Mouse (Mus musculus): ENCODE data around the gene Cry2. TPM values are rescaled to one million over a fixed set of nuclear protein-coding genes. Genes with fewer than 3 reads are reported as not detected.
"Not testable (repeated sequence)": the region's sequence is repeated elsewhere in the genome, so short reads cannot be mapped to it uniquely, and the experiment has no call there.

Gene Cry2
- polyA plus RNA-seq, 1 experiment from 2014 or later, result 19.0 TPM

DNA sequence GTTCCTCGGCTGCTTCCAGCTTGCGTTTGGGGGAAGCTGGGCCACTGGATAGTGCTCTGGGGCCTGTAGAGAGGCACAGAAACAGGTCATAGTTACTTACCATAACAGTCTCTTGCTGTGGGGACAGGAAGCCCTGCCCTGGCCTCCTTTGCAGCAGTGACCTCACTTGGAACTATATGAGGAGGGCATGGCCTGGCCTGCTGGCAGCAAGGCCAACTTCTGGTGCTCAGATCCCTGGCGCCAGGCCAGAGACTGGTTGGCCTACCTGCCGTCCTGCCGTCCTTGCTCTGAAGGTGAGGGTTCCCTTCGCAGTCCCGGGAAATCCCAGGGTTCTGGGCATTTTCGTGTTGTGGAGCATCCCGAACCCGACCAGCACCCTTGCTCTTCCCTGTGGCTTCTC, 22.1 kb downstream of the Cry2 start:
- Histone ChIP-seq H3K36me3 (peaks cover 97% of the 10 kb centered on the region), H3K27ac (replicated peaks) (no peak overlapping the region)
- 87% methylated on average over 10 of the region's 10 CpGs for WGBS

DNA sequence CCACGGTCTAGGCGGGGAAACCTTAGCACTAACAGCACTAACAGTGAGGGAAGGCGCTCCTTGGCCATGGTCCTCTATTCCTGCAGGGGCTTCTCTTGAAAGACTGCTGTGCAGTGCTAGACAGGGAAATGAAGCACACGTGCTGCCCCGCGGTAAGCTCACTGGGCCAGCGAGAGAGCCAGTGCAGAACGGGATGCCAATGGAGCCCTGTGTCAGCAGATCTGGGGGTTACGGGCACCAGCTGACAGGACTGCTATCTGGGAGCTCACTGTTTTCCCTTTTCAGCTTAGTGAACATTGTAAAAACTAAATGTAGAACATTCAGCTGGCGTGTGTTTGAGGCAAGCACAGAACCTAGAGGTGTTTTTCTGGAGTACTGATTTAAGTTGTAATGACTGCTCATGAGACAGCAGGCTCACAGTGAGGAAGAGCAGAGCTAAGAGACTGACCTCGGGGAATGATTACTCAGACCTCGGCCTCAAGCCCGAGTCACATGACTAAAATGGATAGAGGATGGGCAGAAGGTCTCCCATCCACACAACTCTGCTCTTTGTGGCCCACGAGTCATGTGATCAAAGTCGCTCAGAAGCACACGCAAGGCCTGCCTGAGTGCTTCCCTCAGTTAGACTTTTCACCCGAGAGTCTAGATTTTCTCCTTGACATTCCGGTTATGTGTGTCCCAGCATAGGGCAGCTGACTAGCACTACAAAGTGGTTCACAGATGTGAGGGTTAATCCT, 25.4 kb downstream of the Cry2 start:
- Histone ChIP-seq H3K27me3 (replicated peaks) (no peaks in the 10 kb centered on the region), H3K4me3 (no peak overlapping the region), H3K9me3 (no peaks in the 10 kb centered on the region), H3K36me3 (peaks cover 97% of the 10 kb centered on the region), H3K27ac (replicated peaks) (no peak overlapping the region), H3K4me1 (no peaks in the 10 kb centered on the region), H3K9ac (no peak overlapping the region), H3K4me2 (no peak overlapping the region)
- no peak for ATAC-seq (ENCODE audit: extremely low read depth, insufficient number of reproducible peaks, low FRiP score, low TSS enrichment)
- 87% methylated on average over 18 of the region's 18 CpGs for WGBS

More for the DNA sequence above, 22.1 kb downstream of the Cry2 start:
- Histone ChIP-seq H3K9me3 (no peaks in the 10 kb centered on the region), H3K4me3 (no peak overlapping the region), H3K4me1 (no peaks in the 10 kb centered on the region), H3K4me2 (no peak overlapping the region), H3K9ac (no peak overlapping the region), H3K27me3 (replicated peaks) (no peaks in the 10 kb centered on the region)
- no peak for ATAC-seq (ENCODE audit: extremely low read depth, insufficient number of reproducible peaks, low FRiP score, low TSS enrichment)

DNA sequence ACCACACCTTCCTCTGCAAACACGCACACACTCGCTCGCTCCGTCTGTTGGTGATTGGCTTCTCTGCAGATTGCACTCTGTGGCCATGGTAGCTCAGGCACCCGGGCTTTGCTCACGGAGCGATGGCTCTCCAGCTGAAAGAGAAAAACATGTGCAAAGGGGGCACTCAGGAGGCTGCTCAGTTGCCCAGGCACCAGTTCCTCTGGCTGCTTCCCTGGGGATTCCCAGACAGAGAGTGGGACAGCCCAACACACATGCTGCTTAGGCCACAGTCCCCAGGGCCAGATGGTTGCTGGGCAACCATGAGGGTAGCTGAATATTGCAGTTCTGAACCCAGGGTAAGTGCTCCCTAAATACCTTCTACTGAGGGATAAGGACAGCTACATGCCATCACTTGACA, 28.2 kb downstream of the Cry2 start:
- Histone ChIP-seq H3K9me3 (no peaks in the 10 kb centered on the region), H3K4me3 (no peak overlapping the region), H3K27ac (replicated peaks) (no peak overlapping the region), H3K27me3 (replicated peaks) (peaks cover 16% of the 10 kb centered on the region), H3K36me3 (peaks cover 75% of the 10 kb centered on the region), H3K4me1 (peaks cover 6% of the 10 kb centered on the region), H3K4me2 (no peak overlapping the region), H3K9ac (no peak overlapping the region)
- 92% methylated on average over 7 of the region's 7 CpGs for WGBS
- ATAC-seq (ENCODE audit: extremely low read depth, insufficient number of reproducible peaks, low FRiP score, low TSS enrichment), result no peak

DNA sequence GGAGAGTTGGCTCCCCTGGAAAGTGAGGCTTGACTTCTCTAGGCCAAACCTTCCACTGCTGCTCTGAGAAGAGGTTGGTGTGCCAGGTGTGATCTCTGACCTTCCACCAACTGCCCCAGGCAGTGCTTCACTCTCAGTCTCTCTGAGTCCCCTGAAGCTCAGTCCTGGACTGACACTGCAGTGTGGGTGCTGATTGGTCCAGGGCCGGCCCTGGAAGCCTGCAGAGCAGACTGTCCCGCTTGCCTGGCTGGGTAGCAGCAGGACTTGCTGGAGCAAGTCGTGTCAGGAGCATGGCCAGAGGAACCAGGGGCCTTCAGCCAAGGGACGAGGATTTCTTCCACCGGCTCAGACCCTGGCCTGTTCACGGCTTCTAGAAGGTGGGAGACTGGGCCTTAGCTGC, 29.1 kb downstream of the Cry2 start:
- H3K36me3 ChIP-seq, result peaks cover 65% of the 10 kb centered on the region
- no peak overlapping the region for H3K9ac ChIP-seq
- no peaks in the 10 kb centered on the region for H3K9me3 ChIP-seq
- no peak overlapping the region for H3K4me3 ChIP-seq
- ATAC-seq (ENCODE audit: extremely low read depth, insufficient number of reproducible peaks, low FRiP score, low TSS enrichment), result no peak
- H3K27ac ChIP-seq (replicated peaks), result no peak overlapping the region
- H3K4me1 ChIP-seq, result peaks cover 7% of the 10 kb centered on the region
- H3K27me3 ChIP-seq (replicated peaks), result peaks cover 25% of the 10 kb centered on the region
- no peak overlapping the region for H3K4me2 ChIP-seq
- 72% methylated on average over 6 of the region's 6 CpGs for WGBS

DNA sequence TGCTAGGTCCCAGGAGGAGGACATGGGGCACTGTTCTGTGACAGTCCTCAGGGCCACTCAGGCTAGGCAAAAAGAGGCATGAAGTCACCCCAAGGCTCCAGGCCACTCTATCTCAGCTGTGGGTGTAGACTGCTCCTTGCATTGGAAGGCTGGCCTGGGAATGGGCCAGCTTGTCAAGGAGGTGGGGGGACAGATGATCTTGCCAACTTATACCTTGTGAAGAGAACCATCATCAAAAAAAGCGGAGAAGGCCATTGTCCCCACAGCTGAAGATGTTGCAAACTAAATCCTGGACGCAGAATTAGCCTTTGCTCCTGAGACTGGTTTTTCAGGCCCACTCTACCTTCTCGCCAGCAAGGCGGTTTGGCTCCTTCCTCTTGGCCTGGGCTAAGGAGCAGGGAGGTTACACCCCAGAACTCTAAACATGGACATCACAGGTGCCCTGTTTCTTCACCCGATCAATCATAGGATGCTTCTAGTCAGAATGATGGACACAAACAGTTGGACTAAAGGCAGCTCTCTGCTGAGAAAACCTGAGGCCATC, 30.0 kb downstream of the Cry2 start:
- Histone ChIP-seq H3K4me1 (peaks cover 7% of the 10 kb centered on the region), H3K9ac (no peak overlapping the region), H3K4me2 (no peak overlapping the region), H3K4me3 (no peak overlapping the region), H3K27me3 (replicated peaks) (peaks cover 33% of the 10 kb centered on the region), H3K9me3 (no peaks in the 10 kb centered on the region), H3K36me3 (peaks cover 56% of the 10 kb centered on the region), H3K27ac (replicated peaks) (no peak overlapping the region)
- 85% methylated on average over 5 of the region's 5 CpGs for WGBS
- ATAC-seq (ENCODE audit: extremely low read depth, insufficient number of reproducible peaks, low FRiP score, low TSS enrichment), result no peak

DNA sequence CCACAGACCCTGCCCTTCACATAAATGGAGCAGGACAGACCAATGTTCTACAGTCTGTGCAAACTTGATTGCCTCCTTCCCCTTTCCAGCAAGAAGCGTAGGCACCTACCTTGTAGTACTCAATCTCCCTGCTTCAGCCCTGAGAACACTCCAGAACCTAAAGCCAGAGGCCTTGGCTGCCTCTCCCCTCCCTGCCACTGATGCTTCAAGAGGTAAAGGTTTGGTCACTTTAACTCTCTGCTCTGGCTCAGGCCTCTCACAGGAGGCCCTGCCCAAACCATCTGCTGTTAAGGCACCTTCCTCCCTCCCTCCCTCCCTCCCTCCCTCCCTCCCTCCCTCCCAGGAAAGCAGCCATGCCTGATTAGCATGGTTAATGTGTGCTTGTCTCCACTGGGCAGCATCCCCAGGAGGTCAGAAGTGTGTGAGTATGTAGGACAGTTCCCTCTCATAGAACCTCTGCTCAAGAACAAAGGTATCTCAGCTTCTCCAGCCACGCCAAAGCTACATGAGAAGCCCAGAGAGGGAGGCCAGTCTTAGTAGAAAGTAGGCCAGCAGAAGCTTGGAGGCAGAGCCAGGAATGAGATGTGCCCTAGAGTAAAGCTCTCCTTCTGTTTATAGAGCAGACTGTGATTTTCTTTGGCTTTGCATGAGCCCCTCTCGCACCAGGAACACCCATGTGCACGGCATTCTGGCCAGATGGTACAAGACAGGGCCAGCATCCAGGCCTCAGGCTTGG, 31.1 kb downstream of the Cry2 start:
- Histone ChIP-seq H3K4me2 (no peak overlapping the region), H3K9ac (no peak overlapping the region), H3K4me1 (peaks cover 7% of the 10 kb centered on the region), H3K27me3 (replicated peaks) (peaks cover 38% of the 10 kb centered on the region), H3K9me3 (no peaks in the 10 kb centered on the region), H3K4me3 (no peak overlapping the region), H3K27ac (replicated peaks) (no peak overlapping the region), H3K36me3 (peaks cover 46% of the 10 kb centered on the region)
- 74% methylated on average over 4 of the region's 4 CpGs for WGBS
- no peak for ATAC-seq (ENCODE audit: extremely low read depth, insufficient number of reproducible peaks, low FRiP score, low TSS enrichment)

DNA sequence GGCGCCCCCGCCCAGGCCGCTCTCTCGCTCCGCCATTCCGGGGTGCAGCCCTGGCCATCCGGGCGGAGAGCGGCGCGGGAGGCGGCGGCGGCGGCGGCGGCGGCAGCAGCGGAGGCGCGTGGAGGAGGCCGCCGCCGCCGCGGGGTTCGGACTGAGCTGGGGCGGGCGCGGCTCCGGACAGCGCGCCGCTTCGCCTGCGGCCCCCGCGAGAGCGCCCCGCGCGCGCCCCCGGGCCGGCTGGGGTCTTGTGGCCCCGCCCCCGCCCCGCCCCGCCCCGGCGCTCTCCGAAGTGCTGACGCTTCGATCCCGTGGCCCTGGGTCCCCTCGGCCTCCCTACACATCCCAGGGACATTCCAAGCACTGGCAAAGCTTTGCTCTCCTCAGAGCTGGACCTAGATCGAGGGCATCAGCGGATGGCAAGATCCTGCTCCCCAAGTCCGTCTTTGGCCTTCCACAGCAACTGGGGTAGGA, 32.7 kb downstream of the Cry2 start, which contains the start of gene Mapk8ip1:
Gene Mapk8ip1, minus strand, starts transcription at position 173 of the 471 bp plus-strand sequence.
- Histone ChIP-seq H3K4me2 (peak within 1 kb of the TSS; percentile 96), H3K27ac (replicated peaks) (no peak within 1 kb of the TSS), H3K9ac (peak within 1 kb of the TSS; percentile 80), H3K9me3 (no peaks in the 10 kb centered on the region), H3K4me1 (peaks cover 7% of the 10 kb centered on the region), H3K27me3 (replicated peaks) (peaks cover 47% of the 10 kb centered on the region), H3K36me3 (peaks cover 32% of the 10 kb centered on the region), H3K4me3 (peak within 1 kb of the TSS; percentile 69)
- WGBS, result 4% methylated on average over 27 of the region's 59 CpGs
- peak; percentile 26; the same call in 1 of the 2 replicates for ATAC-seq (ENCODE audit: extremely low read depth, insufficient number of reproducible peaks, low FRiP score, low TSS enrichment)

DNA sequence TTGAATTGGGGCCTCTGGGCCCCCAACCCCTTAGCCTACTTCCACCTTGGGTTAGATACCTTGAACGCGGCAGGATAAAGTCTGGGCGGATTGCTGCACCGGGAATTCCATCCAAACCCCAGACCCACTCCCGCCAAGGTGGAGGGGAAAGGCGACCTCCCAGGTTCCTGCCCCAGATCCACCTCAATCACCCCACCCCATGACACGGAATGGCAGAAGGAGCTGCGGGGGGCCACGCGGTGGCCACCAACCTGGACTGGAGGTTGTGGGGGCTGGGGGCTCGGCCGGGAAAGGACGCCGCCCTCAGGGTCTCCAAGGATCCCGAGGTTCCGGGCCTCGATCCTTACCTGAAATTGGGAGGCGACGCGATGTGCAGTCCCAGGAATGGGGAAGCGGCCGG, 33.2 kb downstream of the Cry2 start:
- Histone ChIP-seq H3K4me3 (peak overlapping the region; percentile 69), H3K36me3 (peaks cover 27% of the 10 kb centered on the region), H3K4me2 (peak overlapping the region; percentile 96), H3K27me3 (replicated peaks) (peaks cover 52% of the 10 kb centered on the region), H3K9ac (peak overlapping the region; percentile 80), H3K4me1 (peaks cover 7% of the 10 kb centered on the region), H3K27ac (replicated peaks) (no peak overlapping the region), H3K9me3 (no peaks in the 10 kb centered on the region)
- no peak for ATAC-seq (ENCODE audit: extremely low read depth, insufficient number of reproducible peaks, low FRiP score, low TSS enrichment)
- WGBS, result 6% methylated on average over 20 of the region's 22 CpGs

DNA sequence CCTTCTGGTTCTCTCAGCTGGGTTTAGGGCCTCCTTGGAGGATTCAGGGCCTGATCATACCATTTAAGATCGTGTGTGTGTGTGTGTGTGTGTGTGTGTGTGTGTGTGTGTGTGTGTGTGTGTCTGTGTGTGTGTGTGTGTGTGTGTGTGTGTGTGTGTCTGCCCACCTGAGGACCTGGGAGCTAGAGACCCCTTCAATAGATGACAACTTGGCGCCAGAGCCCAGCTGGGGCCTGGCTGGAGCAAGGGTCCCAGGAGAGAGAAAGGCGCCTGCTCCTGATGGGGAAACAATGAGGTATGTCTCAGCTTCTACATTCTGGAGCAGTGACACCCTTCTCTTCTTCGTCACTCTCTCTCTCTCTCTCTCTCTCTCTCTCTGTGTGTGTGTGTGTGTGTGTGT, 34.0 kb downstream of the Cry2 start:
- not testable (repeated sequence) for H3K9me3 ChIP-seq; H3K27ac ChIP-seq (replicated peaks); H3K4me1 ChIP-seq; H3K9ac ChIP-seq; H3K4me2 ChIP-seq; ATAC-seq (ENCODE audit: extremely low read depth, insufficient number of reproducible peaks, low FRiP score, low TSS enrichment); H3K4me3 ChIP-seq
- H3K27me3 ChIP-seq (replicated peaks), result peaks cover 59% of the 10 kb centered on the region
- peaks cover 19% of the 10 kb centered on the region for H3K36me3 ChIP-seq
- 87% methylated on average over 2 of the region's 4 CpGs for WGBS

DNA sequence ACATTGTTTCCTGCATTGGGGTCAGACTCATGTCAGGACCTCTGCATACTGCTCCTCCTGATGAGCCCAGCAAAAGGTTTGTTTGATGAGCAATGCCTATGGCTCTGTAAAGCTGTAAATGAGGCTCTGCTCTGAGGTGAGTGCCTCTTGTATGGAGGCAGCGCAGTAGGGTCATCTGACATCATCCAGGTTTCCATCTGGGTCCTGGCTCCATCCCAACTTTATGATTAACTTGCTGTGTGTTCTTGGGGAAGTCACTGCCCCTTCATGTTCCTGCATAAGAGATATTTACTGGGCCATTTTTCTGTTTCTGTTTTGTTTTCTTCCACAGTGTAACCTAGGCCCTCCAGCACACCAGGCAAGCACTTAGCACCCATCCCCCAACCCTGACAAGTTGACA, 36.4 kb downstream of the Cry2 start:
- 63% methylated on average over 1 of the region's 1 CpGs for WGBS
- Histone ChIP-seq H3K4me1 (peaks cover 11% of the 10 kb centered on the region), H3K4me2 (no peak overlapping the region), H3K27me3 (replicated peaks) (peaks cover 81% of the 10 kb centered on the region), H3K9me3 (no peaks in the 10 kb centered on the region), H3K27ac (replicated peaks) (no peak overlapping the region), H3K9ac (no peak overlapping the region), H3K4me3 (no peak overlapping the region), H3K36me3 (no peaks in the 10 kb centered on the region)
- ATAC-seq (ENCODE audit: extremely low read depth, insufficient number of reproducible peaks, low FRiP score, low TSS enrichment), result no peak

DNA sequence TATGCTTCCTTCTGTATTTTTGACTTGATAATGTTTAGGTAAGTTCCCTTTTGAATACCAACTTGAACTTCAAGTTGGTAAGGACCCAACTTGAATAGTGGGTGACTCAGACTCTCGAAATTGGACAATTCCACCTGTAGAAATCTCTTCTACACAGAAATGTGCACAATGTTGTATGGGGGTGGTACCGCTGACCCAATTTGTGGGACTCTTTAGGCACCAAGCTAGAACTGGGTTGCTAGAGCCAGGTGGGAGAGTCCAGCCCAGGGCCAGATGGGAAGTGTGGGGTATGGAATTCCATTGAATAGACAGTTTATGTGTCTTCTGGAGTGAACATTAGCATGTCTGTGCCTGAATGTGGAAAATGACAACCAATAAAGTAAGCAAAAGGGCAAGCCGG, 38.3 kb downstream of the Cry2 start:
- no peaks in the 10 kb centered on the region for H3K9me3 ChIP-seq
- H3K4me1 ChIP-seq, result peaks cover 17% of the 10 kb centered on the region
- H3K4me3 ChIP-seq, result no peak overlapping the region
- ATAC-seq (ENCODE audit: extremely low read depth, insufficient number of reproducible peaks, low FRiP score, low TSS enrichment), result no peak
- no peaks in the 10 kb centered on the region for H3K36me3 ChIP-seq
- WGBS, result 78% methylated on average over 3 of the region's 3 CpGs
- H3K4me2 ChIP-seq, result no peak overlapping the region
- no peak overlapping the region for H3K9ac ChIP-seq
- no peak overlapping the region for H3K27ac ChIP-seq (replicated peaks)
- H3K27me3 ChIP-seq (replicated peaks), result peaks cover 84% of the 10 kb centered on the region

Data from heart, embryonic 13.5 days (tissue).